Mouse (Mus musculus): ENCODE data around the gene Pde10a.

DNA sequence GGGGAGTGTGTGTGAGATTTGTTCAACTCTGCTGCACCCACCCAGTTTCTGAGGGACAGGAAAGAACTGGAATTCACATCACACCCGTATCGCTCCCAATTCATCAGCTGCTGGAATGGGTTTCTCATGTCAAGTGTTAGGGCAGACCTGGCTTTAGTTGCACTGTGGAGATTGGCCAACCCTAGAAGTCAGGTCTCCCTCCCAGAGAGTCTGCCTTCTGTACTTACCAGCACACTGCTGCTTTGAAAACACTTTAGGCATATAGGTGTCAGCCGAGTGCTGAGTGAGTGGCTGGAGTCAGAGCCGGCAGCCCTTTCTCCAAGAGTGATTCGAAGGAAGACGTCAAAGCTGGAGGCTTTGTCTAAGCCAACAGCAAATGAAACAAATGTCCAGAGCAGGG lies 31.1 kb downstream of the Pde10a start:
- TF ChIP-seq ZMIZ1 (IDR thresholded peaks at IDR 0.05; ENCODE audit: low read depth, low read length) (no peak), NRF1 (IDR thresholded peaks at IDR 0.05; ENCODE audit: low read depth, low read length) (no peak), CTCF (conservative IDR thresholded peaks at IDR 0.05 in 1 of 2, IDR thresholded peaks at IDR 0.05 in 1 of 2; ENCODE audit: low read depth in 2 of 2, low read length in 2 of 2) (no peak), POLR2A (IDR thresholded peaks at IDR 0.05; ENCODE audit: low read depth, low read length) (no peak), ZC3H11A (IDR thresholded peaks at IDR 0.05; ENCODE audit: low read depth, low read length) (no peak), RCOR1 (conservative IDR thresholded peaks at IDR 0.05; ENCODE audit: low read depth, low read length) (no peak), UBTF (IDR thresholded peaks at IDR 0.05; ENCODE audit: low read depth, low read length) (no peak)

Data from CH12.LX (cell line).